Mouse (Mus musculus): ENCODE results near the gene Ing1. TPM values are rescaled to one million over a fixed set of nuclear protein-coding genes. Genes with fewer than 3 reads are reported as not detected.

The Ing1 gene
- polyA plus RNA-seq, 1 experiment from 2014 or later: 28.3 TPM

GRCm38 (mm10) chr8:11523331-11523730 is 32.0 kb upstream of the Ing1 start:
- H3K4me2 ChIP-seq: no peak overlapping the region
- H3K9ac ChIP-seq: no peak overlapping the region
- no peaks in the 10 kb centered on the region for H3K4me1 ChIP-seq (replicated peaks)
- H3K27ac ChIP-seq: no peak overlapping the region
- no peaks in the 10 kb centered on the region for H3K9me3 ChIP-seq (replicated peaks)
- H3K36me3 ChIP-seq: peaks cover 13% of the 10 kb centered on the region; the same call in 1 of the 2 replicates
- no peak overlapping the region for H3K4me3 ChIP-seq
- no peak for ATAC-seq (replicated peaks; ENCODE audit: insufficient number of reproducible peaks, insufficient read depth, low FRiP score, low read depth)
- whole genome bisulfite sequencing: 78% methylated on average over 3 of the region's 3 CpGs
- H3K27me3 ChIP-seq: no peaks in the 10 kb centered on the region

GRCm38 (mm10) chr8:11530155-11530770 is 25.1 kb upstream of the Ing1 start:
- Histone ChIP-seq H3K27ac (no peak overlapping the region), H3K36me3 (peaks cover 16% of the 10 kb centered on the region; the same call in 1 of the 2 replicates), H3K9ac (no peak overlapping the region), H3K4me2 (no peak overlapping the region), H3K4me1 (replicated peaks) (no peaks in the 10 kb centered on the region), H3K4me3 (no peak overlapping the region), H3K27me3 (no peaks in the 10 kb centered on the region), H3K9me3 (replicated peaks) (no peaks in the 10 kb centered on the region)
- 0 out of 2 replicates have a peak, but pooled peaks have one; percentile 22 for ATAC-seq (replicated peaks; ENCODE audit: insufficient number of reproducible peaks, insufficient read depth, low FRiP score, low read depth)
- 79% methylated on average over 18 of the region's 18 CpGs for WGBS

GRCm38 (mm10) chr8:11530849-11531248 is 24.5 kb upstream of the Ing1 start:
- Histone ChIP-seq H3K9me3 (replicated peaks) (no peaks in the 10 kb centered on the region), H3K27ac (no peak overlapping the region), H3K27me3 (no peaks in the 10 kb centered on the region), H3K36me3 (peaks cover 16% of the 10 kb centered on the region; the same call in 1 of the 2 replicates), H3K4me3 (no peak overlapping the region), H3K4me1 (replicated peaks) (no peaks in the 10 kb centered on the region), H3K9ac (no peak overlapping the region), H3K4me2 (no peak overlapping the region)
- no peak for ATAC-seq (replicated peaks; ENCODE audit: insufficient number of reproducible peaks, insufficient read depth, low FRiP score, low read depth)
- WGBS: 71% methylated on average over 4 of the region's 4 CpGs

GRCm38 (mm10) chr8:11534494-11534893 is 20.9 kb upstream of the Ing1 start:
- WGBS: 64% methylated on average over 9 of the region's 9 CpGs
- Histone ChIP-seq H3K9me3 (replicated peaks) (no peaks in the 10 kb centered on the region), H3K27me3 (no peaks in the 10 kb centered on the region), H3K9ac (no peak overlapping the region), H3K4me1 (replicated peaks) (no peaks in the 10 kb centered on the region), H3K27ac (no peak overlapping the region), H3K4me3 (no peak overlapping the region), H3K4me2 (no peak overlapping the region), H3K36me3 (peaks cover 23% of the 10 kb centered on the region; the same call in 1 of the 2 replicates)
- ATAC-seq (replicated peaks; ENCODE audit: insufficient number of reproducible peaks, insufficient read depth, low FRiP score, low read depth): no peak

- Histone ChIP-seq H3K4me1 (replicated peaks) (no peaks in the 10 kb centered on the region), H3K4me2 (no peak overlapping the region), H3K4me3 (no peak overlapping the region), H3K27me3 (no peaks in the 10 kb centered on the region), H3K9ac (no peak overlapping the region), H3K36me3 (peaks cover 34% of the 10 kb centered on the region), H3K9me3 (replicated peaks) (no peaks in the 10 kb centered on the region), H3K27ac (no peak overlapping the region)
- ATAC-seq (replicated peaks; ENCODE audit: insufficient number of reproducible peaks, insufficient read depth, low FRiP score, low read depth): no peak
- 90% methylated on average over 4 of the region's 4 CpGs for whole genome bisulfite sequencing
Observed at GRCm38 (mm10) chr8:11539049-11539448, 16.3 kb upstream of the Ing1 start.

GRCm38 (mm10) chr8:11540182-11540581 is 15.2 kb upstream of the Ing1 start:
- Histone ChIP-seq H3K27me3 (no peaks in the 10 kb centered on the region), H3K9ac (no peak overlapping the region), H3K36me3 (peaks cover 34% of the 10 kb centered on the region), H3K27ac (no peak overlapping the region), H3K4me2 (no peak overlapping the region), H3K4me3 (no peak overlapping the region), H3K4me1 (replicated peaks) (no peaks in the 10 kb centered on the region), H3K9me3 (replicated peaks) (no peaks in the 10 kb centered on the region)
- 92% methylated on average over 8 of the region's 8 CpGs for WGBS
- ATAC-seq (replicated peaks; ENCODE audit: insufficient number of reproducible peaks, insufficient read depth, low FRiP score, low read depth): no peak

GRCm38 (mm10) chr8:11542031-11542430 is 13.3 kb upstream of the Ing1 start:
- Histone ChIP-seq H3K9me3 (replicated peaks) (no peaks in the 10 kb centered on the region), H3K9ac (no peak overlapping the region), H3K4me2 (no peak overlapping the region), H3K27ac (no peak overlapping the region), H3K4me3 (no peak overlapping the region), H3K27me3 (no peaks in the 10 kb centered on the region), H3K4me1 (replicated peaks) (no peaks in the 10 kb centered on the region), H3K36me3 (peaks cover 30% of the 10 kb centered on the region)
- 77% methylated on average over 12 of the region's 12 CpGs for WGBS
- ATAC-seq (replicated peaks; ENCODE audit: insufficient number of reproducible peaks, insufficient read depth, low FRiP score, low read depth): no peak

GRCm38 (mm10) chr8:11542866-11543265 is 12.5 kb upstream of the Ing1 start:
- Histone ChIP-seq H3K9ac (no peak overlapping the region), H3K27me3 (no peaks in the 10 kb centered on the region), H3K9me3 (replicated peaks) (no peaks in the 10 kb centered on the region), H3K27ac (no peak overlapping the region), H3K4me1 (replicated peaks) (no peaks in the 10 kb centered on the region), H3K4me3 (no peak overlapping the region), H3K36me3 (peaks cover 31% of the 10 kb centered on the region), H3K4me2 (no peak overlapping the region)
- no peak for ATAC-seq (replicated peaks; ENCODE audit: insufficient number of reproducible peaks, insufficient read depth, low FRiP score, low read depth)
- WGBS: 80% methylated on average over 4 of the region's 4 CpGs

- Histone ChIP-seq H3K4me3 (no peak overlapping the region), H3K36me3 (peaks cover 31% of the 10 kb centered on the region), H3K9me3 (replicated peaks) (no peaks in the 10 kb centered on the region), H3K9ac (no peak overlapping the region), H3K27ac (no peak overlapping the region), H3K4me1 (replicated peaks) (no peaks in the 10 kb centered on the region; the same call in 1 of the 2 replicates), H3K27me3 (no peaks in the 10 kb centered on the region), H3K4me2 (no peak overlapping the region)
- no peak for ATAC-seq (replicated peaks; ENCODE audit: insufficient number of reproducible peaks, insufficient read depth, low FRiP score, low read depth)
- 52% methylated on average over 3 of the region's 3 CpGs for WGBS
Observed at GRCm38 (mm10) chr8:11544386-11544785, 11.0 kb upstream of the Ing1 start.

GRCm38 (mm10) chr8:11547063-11547462 is 8.3 kb upstream of the Ing1 start:
- no peak overlapping the region for H3K27ac ChIP-seq
- no peaks in the 10 kb centered on the region for H3K27me3 ChIP-seq
- no peak overlapping the region for H3K9ac ChIP-seq
- ATAC-seq (replicated peaks; ENCODE audit: insufficient number of reproducible peaks, insufficient read depth, low FRiP score, low read depth): no peak
- peaks cover 12% of the 10 kb centered on the region for H3K4me1 ChIP-seq (replicated peaks)
- peaks cover 10% of the 10 kb centered on the region; the same call in 1 of the 2 replicates for H3K36me3 ChIP-seq
- no peak overlapping the region for H3K4me2 ChIP-seq
- no peak overlapping the region for H3K4me3 ChIP-seq
- WGBS: 63% methylated on average over 6 of the region's 6 CpGs
- H3K9me3 ChIP-seq (replicated peaks): no peaks in the 10 kb centered on the region

GRCm38 (mm10) chr8:11549706-11550105 is 5.7 kb upstream of the Ing1 start:
- H3K9me3 ChIP-seq (replicated peaks): no peaks in the 10 kb centered on the region
- no peaks in the 10 kb centered on the region for H3K27me3 ChIP-seq
- H3K4me2 ChIP-seq: peak overlapping the region; percentile 80
- no peak for ATAC-seq (replicated peaks; ENCODE audit: insufficient number of reproducible peaks, insufficient read depth, low FRiP score, low read depth)
- 0 out of 2 replicates have a peak overlapping the region, but pooled peaks have one; percentile 92 for H3K9ac ChIP-seq
- 0 out of 2 replicates have a peak, but pooled peaks cover 7% of the 10 kb centered on the region for H3K36me3 ChIP-seq
- H3K27ac ChIP-seq: peak overlapping the region; percentile 95; the same call in 1 of the 2 replicates
- H3K4me1 ChIP-seq (replicated peaks): peaks cover 24% of the 10 kb centered on the region
- peak overlapping the region; percentile 83 for H3K4me3 ChIP-seq
- 16% methylated on average over 7 of the region's 7 CpGs for WGBS

All from heart, embryonic 15.5 days (tissue).